Mouse (Mus musculus): ENCODE measurements around the gene Scgb2b15. TPM values are rescaled to one million over a fixed set of nuclear protein-coding genes. Genes with fewer than 3 reads are reported as not detected.
"Not testable (repeated sequence)": the region's sequence is repeated elsewhere in the genome, so short reads cannot be mapped to it uniquely, and the experiment has no call there.

Gene Scgb2b15
- total RNA-seq (2021) = not detected
- not detected in 2 replicates for polyA plus RNA-seq (2012; rRNA removed)
- long read RNA-seq = 0 reads

- DNase-seq = not testable (repeated sequence)
Observed at GRCm38 (mm10) chr7:32829562-32829961, at the start of gene Scgb2b15. Gene Scgb2b15, minus strand, starts transcription at chr7:32829662.

- not testable (repeated sequence) for DNase-seq
Observed at GRCm38 (mm10) chr7:32836254-32836653, 6.8 kb upstream of the Scgb2b15 start, which contains the start of gene Scgb1b15. Gene Scgb1b15, plus strand, starts transcription at chr7:32836554.

Other genes with a start within 250 kb of the Scgb2b15 start
- not detected for gene Scgb1b15, start 6.9 kb upstream of the Scgb2b15 start, total RNA-seq (2021)
- not detected in 2 replicates for gene Scgb1b15, start 6.9 kb upstream of the Scgb2b15 start, polyA plus RNA-seq (2012; rRNA removed)
- not detected for gene Scgb2b17, start 226.9 kb upstream of the Scgb2b15 start, total RNA-seq (2021)
- gene Scgb2b17, start 226.9 kb upstream of the Scgb2b15 start, polyA plus RNA-seq (2012; rRNA removed) = not detected in 2 replicates
- gene Scgb1b17, start 233.8 kb upstream of the Scgb2b15 start, total RNA-seq (2021) = not detected
- not detected in 2 replicates for gene Scgb1b17, start 233.8 kb upstream of the Scgb2b15 start, polyA plus RNA-seq (2012; rRNA removed)